Mouse (Mus musculus) heart, postnatal 25 days (tissue): ENCODE data around the gene Ltv1. TPM values are rescaled to one million over a fixed set of nuclear protein-coding genes. Genes with fewer than 3 reads are reported as not detected.

Source experiments
- DNase-seq: peaks from one replicate; pipeline ENCODE4 v3.0.0; 2022; ENCODE audit warnings: low spot score
- intact Hi-C: fragments of 180-260 bp; cut with DNase I; formaldehyde crosslinking; loops from one replicate; pipeline ENCODE4 v1.15.1; 2025
- total RNA-seq, 2 experiments: library from RNA; stranded (reverse); gene quantifications; 2 replicates each; pipeline ENCODE4 v1.2.3; 2021

Ltv1 gene
- 10 to 100 TPM; 22.9 to 25.0 TPM for total RNA-seq

GRCm38 (mm10) chr10:13192731-13193351 lies at the start of gene Ltv1:
Gene Ltv1 (minus strand): TSS chr10:13193168.
- intact Hi-C loops: no loop called here
- peak; percentile 90 for DNase-seq

GRCm38 (mm10) chr10:13240431-13240830 lies 47.5 kb upstream of the Ltv1 start:
- intact Hi-C loops: loop anchor here (5.0 kb wide), 1 partner anchor 153 kb away; no protein-coding TSS in a partner anchor

GRCm38 (mm10) chr10:13238188-13238587 lies 45.2 kb upstream of the Ltv1 start:
- intact Hi-C loops: no loop called here
- DNase-seq: no peak

More at GRCm38 (mm10) chr10:13240431-13240830, 47.5 kb upstream of the Ltv1 start:
- no peak for DNase-seq

- no peak for DNase-seq
- intact Hi-C loops: no loop called here
These were observed 43.9 kb upstream of the Ltv1 start for GRCm38 (mm10) chr10:13236866-13237265.

GRCm38 (mm10) chr10:13234503-13234902 lies 41.5 kb upstream of the Ltv1 start:
- intact Hi-C loops: no loop called here
- no peak for DNase-seq

GRCm38 (mm10) chr10:13233941-13234340 lies 41.0 kb upstream of the Ltv1 start:
- DNase-seq: no peak
- intact Hi-C loops: no loop called here

- no peak for DNase-seq
- intact Hi-C loops: no loop called here
These were observed 40.2 kb upstream of the Ltv1 start for GRCm38 (mm10) chr10:13233143-13233622.

- intact Hi-C loops: no loop called here
- DNase-seq: no peak
These were observed 39.6 kb upstream of the Ltv1 start for GRCm38 (mm10) chr10:13232443-13233142.

GRCm38 (mm10) chr10:13230716-13231115 lies 37.7 kb upstream of the Ltv1 start:
- intact Hi-C loops: no loop called here

GRCm38 (mm10) chr10:13225377-13226063 lies 32.6 kb upstream of the Ltv1 start:
- no peak for DNase-seq
- intact Hi-C loops: no loop called here

More at GRCm38 (mm10) chr10:13230716-13231115, 37.7 kb upstream of the Ltv1 start:
- no peak for DNase-seq

GRCm38 (mm10) chr10:13222135-13222534 lies 29.2 kb upstream of the Ltv1 start:
- no peak for DNase-seq
- intact Hi-C loops: no loop called here

- intact Hi-C loops: no loop called here
- no peak for DNase-seq
These were observed 27.1 kb upstream of the Ltv1 start for GRCm38 (mm10) chr10:13220061-13220460.

- no peak for DNase-seq
- intact Hi-C loops: no loop called here
These were observed 21.0 kb upstream of the Ltv1 start for GRCm38 (mm10) chr10:13213956-13214355.

GRCm38 (mm10) chr10:13212829-13213228 lies 19.9 kb upstream of the Ltv1 start:
- DNase-seq: no peak

GRCm38 (mm10) chr10:13212326-13212725 lies 19.4 kb upstream of the Ltv1 start:
- no peak for DNase-seq
- intact Hi-C loops: no loop called here

More at GRCm38 (mm10) chr10:13212829-13213228, 19.9 kb upstream of the Ltv1 start:
- intact Hi-C loops: no loop called here

GRCm38 (mm10) chr10:13209930-13210637 lies 17.1 kb upstream of the Ltv1 start:
- no peak for DNase-seq
- intact Hi-C loops: no loop called here

GRCm38 (mm10) chr10:13209506-13209905 lies 16.5 kb upstream of the Ltv1 start:
- intact Hi-C loops: no loop called here
- DNase-seq: no peak

- intact Hi-C loops: no loop called here
These were observed 16.1 kb upstream of the Ltv1 start for GRCm38 (mm10) chr10:13209061-13209460.

GRCm38 (mm10) chr10:13201741-13202293 lies 8.8 kb upstream of the Ltv1 start:
- intact Hi-C loops: no loop called here
- no peak for DNase-seq

More at GRCm38 (mm10) chr10:13209061-13209460, 16.1 kb upstream of the Ltv1 start:
- DNase-seq: no peak

- no peak for DNase-seq
- intact Hi-C loops: no loop called here
These were observed 7.9 kb upstream of the Ltv1 start for GRCm38 (mm10) chr10:13200862-13201261.
